Mouse (Mus musculus) heart, embryonic 10.5 days (tissue): ENCODE results near the gene Cd93. TPM values are rescaled to one million over a fixed set of nuclear protein-coding genes. Genes with fewer than 3 reads are reported as not detected.

Experiments used
- DNase-seq: peaks from one replicate; pipeline ENCODE4 v3.0.0-alpha.2; 2017; ENCODE audit warnings: low spot score
- H3K27ac ChIP-seq: fragments of 300-500 bp; sonication (generic); 2 replicates; pipeline ENCODE4 v1.5.1; 2016; ENCODE audit warnings: mild to moderate bottlenecking
- H3K27me3 ChIP-seq: fragments of 300-500 bp; sonication (generic); 2 replicates; pipeline ENCODE4 v1.6.1; 2016; ENCODE audit warnings: mild to moderate bottlenecking; ENCODE audit not compliant: poor library complexity, insufficient read depth, severe bottlenecking
- H3K36me3 ChIP-seq: fragments of 300-500 bp; sonication (generic); 2 replicates; pipeline ENCODE4 v1.6.1; 2016; ENCODE audit warnings: mild to moderate bottlenecking, moderate library complexity
- H3K4me1 ChIP-seq: fragments of 300-500 bp; sonication (generic); 2 replicates; pipeline ENCODE4 v1.6.1; 2016; ENCODE audit warnings: mild to moderate bottlenecking
- H3K4me3 ChIP-seq: fragments of 300-500 bp; sonication (generic); 2 replicates; pipeline ENCODE4 v1.5.1; 2016; ENCODE audit warnings: mild to moderate bottlenecking, moderate library complexity
- H3K9me3 ChIP-seq: fragments of 300-500 bp; sonication (generic); 2 replicates; pipeline ENCODE4 v1.6.1; 2016; ENCODE audit warnings: mild to moderate bottlenecking, moderate library complexity
- WGBS: fragments of 180-500 bp; shearing (Covaris S2); methylation state at CpG from one replicate; pipeline ENCODE4 v1.1.7; 2016; 5-methylcytosine and 5-hydroxymethylcytosine counted together
- polyA plus RNA-seq: library from polyadenylated mRNA; unstranded; fragments of >200 nt; fragmentation: Nextera tagmentation; extraction: Ambion mirVana; gene quantifications from 2 replicates; pipeline ENCODE4 v1.2.1, GENCODE M21; 2016

The Cd93 gene
- polyA plus RNA-seq, 1 experiment from 2014 or later = 10.3 TPM

DNA sequence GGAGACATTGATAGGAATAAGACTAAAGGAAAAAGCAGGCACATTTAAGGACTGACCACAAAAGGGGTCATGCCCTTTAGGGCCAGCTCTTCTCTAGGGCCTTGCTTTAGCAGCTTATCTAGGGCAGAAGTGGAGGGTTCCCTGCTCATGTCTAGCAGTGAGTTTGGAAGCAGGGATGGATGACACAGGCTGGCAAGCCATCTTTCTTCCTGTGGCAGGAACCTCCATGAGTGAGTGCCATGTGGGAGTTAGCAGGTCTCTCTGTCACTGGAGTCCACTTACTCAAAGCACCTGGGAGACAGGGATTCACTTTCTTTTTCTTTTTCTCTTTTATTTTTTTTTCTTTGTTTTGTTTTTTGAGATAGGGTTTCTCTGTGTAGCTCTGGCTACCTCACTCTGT lies 49.5 kb downstream of the Cd93 start:
- Histone ChIP-seq H3K4me1 (peaks cover 31% of the 10 kb centered on the region), H3K27me3 (peaks cover 66% of the 10 kb centered on the region), H3K36me3 (no peaks in the 10 kb centered on the region), H3K27ac (no peak overlapping the region), H3K9me3 (no peaks in the 10 kb centered on the region), H3K4me3 (no peak overlapping the region)
- peak; percentile 19 for DNase-seq

- Histone ChIP-seq H3K27ac (no peak overlapping the region), H3K27me3 (peaks cover 67% of the 10 kb centered on the region), H3K4me1 (peaks cover 31% of the 10 kb centered on the region), H3K9me3 (no peaks in the 10 kb centered on the region), H3K36me3 (no peaks in the 10 kb centered on the region), H3K4me3 (no peak overlapping the region)
- WGBS = 50% methylated on average over 1 of the region's 1 CpGs
- peak; percentile 48 for DNase-seq
Measured at GRCm38 (mm10) chr2:148393149-148393548, 50.2 kb downstream of the Cd93 start.

DNA sequence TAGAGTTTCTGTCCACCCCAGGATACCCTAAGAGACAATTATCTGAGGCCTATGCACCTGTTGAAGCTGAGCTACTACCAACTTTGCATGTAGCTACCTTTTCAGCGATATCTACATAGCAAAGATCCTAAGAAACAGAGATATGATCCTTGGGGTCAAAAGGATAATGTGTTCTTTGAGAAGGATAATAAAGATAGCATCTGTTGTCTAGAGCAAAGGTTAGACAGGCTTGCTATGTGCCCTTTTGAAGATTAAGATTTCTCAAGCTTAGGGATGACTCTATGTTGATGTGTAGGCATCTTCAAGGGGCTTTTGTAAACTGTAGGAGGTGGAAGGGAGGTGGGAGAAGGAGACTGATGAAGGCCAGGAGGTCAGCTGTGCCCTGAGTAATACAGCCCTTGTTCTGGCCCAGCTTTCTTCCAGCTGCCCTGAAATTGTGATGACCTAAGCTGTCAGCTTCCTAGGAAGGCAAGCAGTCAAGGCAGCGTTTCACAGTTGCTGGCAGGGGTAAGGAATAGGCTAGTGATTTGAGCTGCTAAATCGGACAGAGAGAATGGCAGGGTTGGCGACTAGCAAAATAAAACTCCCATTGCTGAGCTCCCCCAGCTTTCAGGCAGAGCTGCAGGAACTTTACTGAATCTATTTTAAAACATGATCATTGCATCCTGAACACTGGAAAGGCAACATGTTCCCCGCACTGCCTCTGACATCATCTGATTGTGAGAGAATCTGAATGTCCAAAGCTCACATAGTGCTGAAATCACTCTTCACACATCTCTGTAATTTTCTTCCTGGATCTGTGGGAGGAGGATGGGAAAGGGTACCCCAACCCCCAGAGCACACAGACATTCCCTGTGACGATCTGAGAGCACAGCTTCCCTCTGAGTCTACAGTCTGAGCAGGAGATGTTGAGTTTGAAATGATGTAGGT lies 55.4 kb downstream of the Cd93 start:
- Histone ChIP-seq H3K4me1 (no peaks in the 10 kb centered on the region), H3K9me3 (no peaks in the 10 kb centered on the region), H3K27me3 (peaks cover 43% of the 10 kb centered on the region), H3K4me3 (no peak overlapping the region), H3K36me3 (no peaks in the 10 kb centered on the region), H3K27ac (no peak overlapping the region)
- 67% methylated on average over 6 of the region's 6 CpGs for WGBS
- DNase-seq = no peak

- Histone ChIP-seq H3K9me3 (no peaks in the 10 kb centered on the region), H3K36me3 (no peaks in the 10 kb centered on the region), H3K4me1 (no peaks in the 10 kb centered on the region), H3K4me3 (no peak overlapping the region), H3K27ac (no peak overlapping the region), H3K27me3 (peaks cover 34% of the 10 kb centered on the region)
- 86% methylated on average over 2 of the region's 2 CpGs for WGBS
- no peak for DNase-seq
Measured at GRCm38 (mm10) chr2:148386927-148387326, 56.4 kb downstream of the Cd93 start.

Other genes with a start within 250 kb of the Cd93 start
- gene Sstr4, start 48.2 kb downstream of the Cd93 start, polyA plus RNA-seq = 0.52 and 0.89 TPM in 2 replicates
- gene Thbd, start 35.4 kb downstream of the Cd93 start, polyA plus RNA-seq = 10.9 and 14.6 TPM in 2 replicates
- 75.2 and 102 TPM in 2 replicates for gene Nxt1, start 229.0 kb upstream of the Cd93 start, polyA plus RNA-seq
- gene Gzf1, start 237.5 kb upstream of the Cd93 start, polyA plus RNA-seq = 16.9 and 18.3 TPM in 2 replicates